Mouse (Mus musculus): Measurements from ENCODE around the gene Tmem60.

Gene Tmem60

DNA sequence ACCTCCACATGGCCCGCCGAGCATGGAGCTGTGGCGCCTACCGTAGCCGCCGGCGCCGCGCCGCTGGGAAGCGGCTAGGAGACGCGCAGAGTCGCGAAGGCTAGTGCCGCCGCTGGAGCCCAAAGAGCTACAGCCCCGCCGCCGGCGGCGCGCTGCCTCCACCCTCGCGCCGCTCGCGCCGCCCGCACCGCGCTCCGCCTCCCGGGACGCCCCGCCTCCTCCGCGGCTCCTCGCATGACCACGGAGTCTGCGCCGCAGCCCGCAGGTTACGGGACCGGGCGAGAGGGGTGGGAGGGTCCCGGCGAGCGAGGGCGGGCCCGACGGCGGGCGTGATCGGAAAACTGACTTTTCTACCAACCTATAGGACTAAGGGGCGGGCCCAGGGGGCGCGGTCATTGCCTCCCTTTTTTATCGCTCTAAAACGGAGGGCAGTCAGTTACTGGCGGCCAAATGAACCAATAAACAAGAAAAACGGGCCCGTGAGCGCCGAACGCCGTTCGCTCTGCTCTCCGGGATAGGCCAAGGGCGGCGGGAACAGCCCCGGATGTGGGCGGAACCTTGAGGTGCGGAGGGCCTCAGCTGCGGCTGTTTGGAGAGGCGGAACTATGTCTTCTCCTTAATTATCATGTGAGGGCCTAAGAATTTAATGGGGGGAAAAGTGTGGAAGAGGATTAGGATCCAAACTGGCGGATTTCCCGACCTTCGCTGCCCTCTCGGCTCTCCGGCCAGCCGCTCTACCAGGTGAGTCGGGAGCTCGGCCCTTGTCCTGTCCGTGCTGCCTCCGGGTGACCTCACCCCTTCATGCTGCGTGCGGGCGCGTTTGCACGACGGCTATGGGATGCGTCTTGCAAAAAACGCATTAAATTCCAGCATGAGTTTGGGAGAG lies at the start of gene Tmem60, which contains the start of gene Phtf2:
Tmem60 (plus strand) TSS at position 277 of the 886 bp plus-strand sequence.
Phtf2 (minus strand) TSS at position 210 of the 886 bp plus-strand sequence.
- peak; percentile 96 for DNase-seq (ENCODE audit: low spot score)

GRCm38 (mm10) chr5:20834399-20834798 lies 47.6 kb upstream of the Tmem60 start:
- no peak for DNase-seq (ENCODE audit: low spot score)

DNA sequence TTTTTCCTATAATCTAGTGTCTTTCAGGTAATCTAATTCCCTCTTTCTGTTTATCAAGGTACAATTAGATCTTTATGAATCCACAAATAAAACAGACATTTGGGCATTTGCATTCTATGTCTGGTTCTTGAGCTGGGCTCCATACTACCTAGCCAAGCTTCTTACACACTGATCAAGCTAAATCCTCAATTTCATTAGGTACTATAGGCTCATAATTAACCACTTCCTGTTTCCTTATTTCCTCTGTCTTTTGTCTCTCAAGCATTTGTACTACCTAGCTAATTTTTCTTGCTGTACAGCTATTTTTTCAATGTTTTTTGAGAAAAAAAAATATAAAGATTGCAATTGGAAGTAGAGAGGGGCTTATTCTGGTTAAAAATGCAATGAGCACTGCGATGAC lies 44.9 kb upstream of the Tmem60 start:
- no peak for DNase-seq (ENCODE audit: low spot score)

- no peak for DNase-seq (ENCODE audit: low spot score)
Measured at GRCm38 (mm10) chr5:20843405-20843804, 38.6 kb upstream of the Tmem60 start.

DNA sequence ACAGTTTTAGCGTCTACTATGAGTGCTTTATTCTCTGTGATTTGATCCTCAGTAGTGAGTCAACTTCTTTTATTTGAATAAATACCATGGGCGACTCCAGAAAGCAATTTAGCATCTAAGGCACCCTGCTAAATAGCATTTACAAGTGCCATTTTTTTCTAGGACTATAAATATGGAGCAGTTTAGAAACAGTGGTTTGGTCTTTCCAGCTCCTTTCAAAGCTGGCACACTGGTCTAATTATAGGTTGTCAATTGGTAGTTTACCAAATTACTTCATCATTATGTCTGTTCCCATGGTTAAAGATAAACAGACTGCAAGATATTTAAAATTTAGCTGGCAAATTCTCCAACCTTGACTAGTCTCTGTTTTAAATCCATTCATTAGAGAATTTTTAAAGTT lies 38.2 kb upstream of the Tmem60 start:
- no peak for DNase-seq (ENCODE audit: low spot score)

GRCm38 (mm10) chr5:20847010-20847409 lies 35.0 kb upstream of the Tmem60 start:
- no peak for DNase-seq (ENCODE audit: low spot score)

DNA sequence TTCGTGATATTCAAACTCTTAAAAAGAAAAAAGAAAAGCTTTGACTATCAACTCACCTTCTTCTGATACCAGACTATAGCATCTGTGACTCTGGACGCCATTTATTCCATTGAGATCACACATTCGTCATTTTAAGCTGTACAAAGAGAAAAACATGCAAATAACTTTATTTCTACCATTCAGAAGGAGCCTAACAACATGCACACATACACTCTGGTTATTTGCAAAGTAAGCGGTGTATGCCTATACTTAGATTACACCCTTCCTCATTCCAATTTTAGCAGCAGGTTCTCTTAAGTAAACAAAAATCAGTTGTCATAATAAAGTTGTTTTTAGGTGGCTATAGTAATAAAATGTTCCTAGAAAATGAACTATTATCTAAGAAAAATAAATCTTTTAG lies 26.9 kb upstream of the Tmem60 start:
- DNase-seq (ENCODE audit: low spot score), result no peak

- no peak for DNase-seq (ENCODE audit: low spot score)
Measured at GRCm38 (mm10) chr5:20858404-20858803, 23.6 kb upstream of the Tmem60 start.

DNA sequence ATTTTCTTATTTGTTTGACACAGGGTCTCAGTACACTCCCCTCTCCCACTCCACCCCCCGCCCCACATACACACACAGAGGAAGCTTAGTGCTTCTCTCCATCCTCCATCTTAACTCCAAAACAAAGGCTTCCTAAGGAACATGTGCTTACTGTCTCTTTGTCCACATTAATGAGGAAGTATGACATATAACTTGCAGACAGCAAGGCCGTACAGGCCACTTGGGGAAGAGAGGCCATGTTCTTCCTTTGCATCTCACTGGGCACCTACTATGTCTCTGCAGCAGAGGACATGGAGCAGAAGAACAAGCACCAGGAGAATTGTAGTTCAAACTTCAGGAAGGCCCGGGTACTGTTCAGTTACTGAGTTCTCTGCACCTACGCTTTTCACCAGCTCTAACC lies 21.4 kb upstream of the Tmem60 start:
- no peak for DNase-seq (ENCODE audit: low spot score)

DNA sequence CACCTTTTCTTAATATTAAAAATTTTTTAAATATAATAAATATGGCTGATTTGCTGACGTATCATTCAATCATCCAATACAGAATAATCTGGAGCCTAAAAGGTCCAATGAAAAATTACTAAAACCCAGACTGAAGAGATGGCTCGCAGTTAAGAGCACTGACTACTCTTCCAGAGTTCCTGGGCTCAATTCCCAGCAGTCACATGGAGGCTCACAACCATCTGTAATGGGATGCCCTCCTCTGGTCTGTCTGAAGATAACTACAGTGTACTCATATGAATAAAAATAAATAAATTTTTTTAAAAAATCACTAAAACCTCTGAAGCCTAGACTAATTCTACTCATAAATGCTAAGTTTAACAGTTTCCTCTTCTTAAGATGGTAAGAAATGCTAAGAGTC lies 20.1 kb upstream of the Tmem60 start:
- DNase-seq (ENCODE audit: low spot score), result no peak

GRCm38 (mm10) chr5:20864216-20864969 lies 17.6 kb upstream of the Tmem60 start:
- DNase-seq (ENCODE audit: low spot score), result no peak

- DNase-seq (ENCODE audit: low spot score), result no peak
Measured at GRCm38 (mm10) chr5:20865193-20865755, 16.7 kb upstream of the Tmem60 start.

DNA sequence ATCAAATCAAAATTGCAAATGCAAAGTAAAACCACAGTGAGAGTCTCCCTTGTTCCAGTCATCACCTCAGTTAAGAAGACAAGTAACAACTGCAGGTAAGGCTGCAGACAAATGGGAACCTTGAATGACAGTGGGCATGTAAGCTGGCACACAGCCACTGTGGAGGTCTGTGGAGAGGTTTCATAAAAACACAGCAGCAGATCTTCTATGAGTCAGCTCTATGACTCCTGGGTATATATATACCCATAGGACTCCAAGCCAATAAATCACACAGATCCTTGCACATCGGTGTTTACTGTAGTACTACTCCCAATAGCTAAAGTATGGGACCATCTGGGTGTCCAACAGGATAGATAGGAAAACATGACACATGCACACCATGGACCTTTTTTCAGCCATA lies 8.8 kb upstream of the Tmem60 start:
- no peak for DNase-seq (ENCODE audit: low spot score)

- DNase-seq (ENCODE audit: low spot score), result no peak
Measured at GRCm38 (mm10) chr5:20876934-20877426, 5.0 kb upstream of the Tmem60 start.

GRCm38 (mm10) chr5:20880386-20880785 lies 1.6 kb upstream of the Tmem60 start:
- no peak for DNase-seq (ENCODE audit: low spot score)

GRCm38 (mm10) chr5:20880797-20881775 lies 905 bp upstream of the Tmem60 start:
- DNase-seq (ENCODE audit: low spot score), result peak; percentile 54

- no peak for DNase-seq (ENCODE audit: low spot score)
Measured at GRCm38 (mm10) chr5:20884036-20884620, 2.1 kb downstream of the Tmem60 start.

DNA sequence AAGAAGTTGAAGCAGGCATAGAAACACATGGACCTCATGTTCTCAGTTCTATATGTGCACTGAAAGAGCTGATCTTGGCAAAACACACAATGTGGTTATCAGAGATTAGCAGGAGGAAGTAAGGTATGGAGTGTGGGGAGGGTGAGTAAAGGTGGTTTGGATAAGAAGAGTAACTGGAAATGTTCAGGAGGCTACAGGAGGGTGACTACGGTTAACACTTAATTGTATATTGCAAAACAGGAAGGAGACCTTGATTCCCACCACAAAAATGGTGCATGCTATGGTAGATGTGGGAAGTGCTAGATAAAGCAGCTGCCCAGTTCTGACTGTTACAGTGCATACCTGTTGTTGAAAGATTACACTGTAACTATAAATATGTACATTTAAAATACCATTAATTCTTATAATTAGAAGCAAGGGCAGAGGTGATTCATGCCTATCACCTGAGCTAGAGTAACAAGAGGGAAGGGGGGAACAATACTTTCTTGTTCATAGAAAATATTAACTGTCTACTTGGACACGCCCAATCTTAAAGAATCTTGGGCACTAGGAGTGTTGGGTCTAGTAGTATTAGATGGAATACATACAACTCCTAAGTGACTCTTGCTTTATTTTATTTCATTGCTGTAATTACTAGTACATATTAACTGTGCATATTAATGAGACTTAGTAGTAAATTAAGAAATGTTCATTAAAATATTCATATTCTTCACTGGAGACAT lies 15.6 kb downstream of the Tmem60 start:
- no peak for DNase-seq (ENCODE audit: low spot score)

DNA sequence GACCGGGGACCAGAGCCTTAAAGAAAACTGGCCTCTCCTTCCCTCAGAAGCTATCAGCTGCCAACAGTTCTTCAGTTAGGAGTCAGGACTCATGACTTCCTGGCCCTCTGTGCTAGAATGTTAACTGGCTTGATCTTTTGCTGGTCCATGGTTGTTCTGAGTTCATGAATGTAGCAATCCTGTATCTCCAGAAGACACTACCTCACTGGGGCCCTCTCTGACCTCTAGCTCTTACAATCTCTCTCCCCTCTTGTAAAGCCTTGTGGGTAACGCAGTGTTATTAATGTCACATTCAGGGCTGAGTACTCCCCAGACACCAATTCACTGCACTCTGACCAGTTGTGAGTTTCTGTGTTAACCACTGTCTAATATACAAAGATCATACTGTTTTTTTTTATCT lies 22.7 kb downstream of the Tmem60 start:
- no peak for DNase-seq (ENCODE audit: low spot score)

GRCm38 (mm10) chr5:20905437-20905836 lies 23.4 kb downstream of the Tmem60 start:
- DNase-seq (ENCODE audit: low spot score), result no peak
